In genomic region chr5:64382451-64383057, GRCm38 (mm10) we compare ENCODE assay signal across 8 mouse cellular contexts.
DNase-seq lines count a peak whose midpoint lies in the region; ATAC-seq lines count a peak whose summit lies in the region.

No protein-coding gene starts in this region.

- no peaks in the 10 kb centered on the region for H3K9me3 ChIP-seq in hindbrain, embryonic 12.5 days (replicated peaks)

- 23% methylated on average over 8 of the region's 8 CpGs for WGBS in hindbrain, embryonic 12.5 days

- peak; percentile 74 for ATAC-seq in frontal cortex, adult (ENCODE audit: low TSS enrichment)
- ATAC-seq in hindbrain, embryonic 12.5 days (ENCODE audit: low FRiP score): peak; percentile 59

- H3K27ac ChIP-seq in hindbrain, embryonic 12.5 days: no peak overlapping the region

- H3K27me3 ChIP-seq in hindbrain, embryonic 12.5 days: no peaks in the 10 kb centered on the region

- peaks cover 34% of the 10 kb centered on the region for H3K4me1 ChIP-seq in hindbrain, embryonic 12.5 days

- H3K4me2 ChIP-seq in hindbrain, embryonic 12.5 days (replicated peaks): no peak overlapping the region

- peak; percentile 76 for DNase-seq in Muller cell, postnatal 12 days (ENCODE audit: inconsistent ontology term)
- peak; percentile 69 for DNase-seq in cerebellum, adult 8-10 months
- DNase-seq in layer of hippocampus, adult 9-11 months: peak; percentile 66
- DNase-seq in lung, postnatal 14 days: peak; percentile 86
- DNase-seq in retina, adult 2 months (ENCODE audit: low read depth, low spot score): peak; percentile 42
- peak; percentile 85 for DNase-seq in thymus, postnatal 25 days

- no peak overlapping the region for H3K9ac ChIP-seq in hindbrain, embryonic 12.5 days

- H3K4me3 ChIP-seq in hindbrain, embryonic 12.5 days: no peak overlapping the region

- H3K36me3 ChIP-seq in hindbrain, embryonic 12.5 days: no peaks in the 10 kb centered on the region
